Comparison of ENCODE assay signal across 13 mouse cellular contexts in the genomic region with DNA sequence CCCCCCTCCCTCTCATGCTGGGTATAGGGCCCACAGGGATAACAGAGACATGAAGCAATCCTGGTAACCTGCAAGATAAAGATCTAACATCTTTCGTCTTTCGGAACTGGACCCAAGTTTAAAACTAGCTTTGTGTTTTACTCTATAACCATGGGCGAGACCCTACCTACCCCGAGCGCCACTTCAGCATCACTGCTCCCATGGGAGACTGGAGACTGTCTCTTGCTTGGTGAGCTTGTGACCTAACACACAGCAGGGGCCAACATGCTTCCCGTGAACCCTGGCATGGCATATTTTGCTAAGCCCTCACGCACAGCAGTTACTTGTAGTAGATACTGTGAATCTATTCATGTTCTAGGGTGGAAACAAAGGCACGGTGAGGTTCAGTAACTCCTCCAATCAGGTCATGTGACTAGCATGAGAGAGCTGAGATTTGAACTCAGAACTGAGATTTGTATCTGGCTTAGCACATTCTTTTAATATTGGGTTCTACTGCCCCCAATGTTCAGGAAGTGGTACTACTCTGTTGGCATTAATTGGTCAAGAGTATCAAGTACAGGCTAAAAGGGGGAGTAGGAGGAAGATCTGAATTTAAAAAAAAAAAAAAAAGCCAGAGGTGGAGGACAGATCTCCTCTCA. TPM values are rescaled to one million over a fixed set of nuclear protein-coding genes. Genes with fewer than 3 reads are reported as not detected.
DNase-seq lines count a peak whose midpoint lies in the region; ATAC-seq and TF ChIP-seq lines count a peak whose summit lies in the region.
"Had no signal": no experiment of that assay in that cellular context is flagged by ENCODE, and none has a peak within 500 bp of the region (broad histone marks: within the 10 kb centered on the region; RNA-seq: fewer than 3 reads in every experiment).

No protein-coding gene starts in this region.

- peak overlapping the region; percentile 82; the same call in 1 of the 2 replicates for H3K27ac ChIP-seq in left cerebral cortex, adult 2 months
- H3K27ac ChIP-seq in hindbrain, embryonic 14.5 days: no peak overlapping the region
- no peak overlapping the region for H3K27ac ChIP-seq in midbrain, postnatal 0 days (ENCODE audit: low read depth, low read length)

- no peak for ATAC-seq in hindbrain, embryonic 14.5 days (ENCODE audit: low FRiP score)
- ATAC-seq in midbrain, postnatal 0 days (ENCODE audit: low FRiP score): no peak
- no peak for ATAC-seq in inflammation-experienced regulatory T-cells, adult 6 months
- ATAC-seq: Patski had no signal

- peak; percentile 40 for TF ChIP-seq CTCF in left cerebral cortex, adult 2 months (IDR thresholded peaks at IDR 0.05)
- peak; percentile 52 for TF ChIP-seq CTCF in midbrain, postnatal 0 days (IDR thresholded peaks at IDR 0.05)

- H3K4me1 ChIP-seq in hindbrain, embryonic 14.5 days (replicated peaks; ENCODE audit: control insufficient read depth, insufficient read depth, low read length): peaks cover 29% of the 10 kb centered on the region
- H3K4me1 ChIP-seq in midbrain, postnatal 0 days (ENCODE audit: insufficient read depth, low read length): peaks cover 28% of the 10 kb centered on the region

- H3K27me3 ChIP-seq in hindbrain, embryonic 14.5 days (ENCODE audit: control insufficient read depth, insufficient read depth, low read length): no peaks in the 10 kb centered on the region
- no peaks in the 10 kb centered on the region for H3K27me3 ChIP-seq in midbrain, postnatal 0 days (ENCODE audit: insufficient read depth, low read length)
- H3K27me3 ChIP-seq: embryonic facial prominence, embryonic 15.5 days had no signal

- intact Hi-C loops in left cerebral cortex, adult 2 months (cut with DNase I): loop anchor here (2.0 kb wide), 1 partner anchor 65 kb away; a partner anchor contains a TSS

- no peaks in the 10 kb centered on the region for H3K36me3 ChIP-seq in hindbrain, embryonic 14.5 days (replicated peaks; ENCODE audit: control insufficient read depth, insufficient read depth)
- no peaks in the 10 kb centered on the region for H3K36me3 ChIP-seq in midbrain, postnatal 0 days (ENCODE audit: insufficient read depth, low read length)
- H3K36me3 ChIP-seq: embryonic facial prominence, embryonic 15.5 days had no signal

- H3K9me3 ChIP-seq in hindbrain, embryonic 14.5 days (ENCODE audit: control insufficient read depth, low read length): no peaks in the 10 kb centered on the region
- H3K9me3 ChIP-seq in midbrain, postnatal 0 days (ENCODE audit: low read length): no peaks in the 10 kb centered on the region
- H3K9me3 ChIP-seq: embryonic facial prominence, embryonic 15.5 days had no signal

- H3K4me2 ChIP-seq in hindbrain, embryonic 14.5 days (replicated peaks): peak overlapping the region; percentile 74
- peak overlapping the region; percentile 79 for H3K4me2 ChIP-seq in midbrain, postnatal 0 days (ENCODE audit: low read depth, low read length, poor library complexity, severe bottlenecking)

- WGBS in hindbrain, embryonic 14.5 days: 94% methylated on average over 8 of the region's 8 CpGs
- WGBS in midbrain, postnatal 0 days: 91% methylated on average over 8 of the region's 8 CpGs

- peak overlapping the region; percentile 73 for H3K4me3 ChIP-seq in left cerebral cortex, adult 2 months
- peak overlapping the region; percentile 69 for H3K4me3 ChIP-seq in hindbrain, embryonic 14.5 days (replicated peaks; ENCODE audit: low read length)
- peak overlapping the region; percentile 75 for H3K4me3 ChIP-seq in midbrain, postnatal 0 days (ENCODE audit: low read depth, low read length)

- peak; percentile 43 for DNase-seq in cerebellum, adult 8-10 months
- DNase-seq in cerebellum, postnatal 25 days: no peak
- DNase-seq in left cerebral cortex, adult 2 months (ENCODE audit: extremely low spot score in 1 of 2, low spot score in 2 of 2): no peak
- no peak for DNase-seq in left cerebral cortex, adult 18-20 months (ENCODE audit: low spot score in 2 of 2)
- no peak for DNase-seq in hindbrain, embryonic 14.5 days (ENCODE audit: low spot score)
- DNase-seq in midbrain, postnatal 0 days (ENCODE audit: low spot score): no peak
- no peak for DNase-seq in adrenal gland, postnatal 14 days
- DNase-seq: B cell, adult 2 months; gastrocnemius, postnatal 10 days; right cerebral cortex, adult 18-20 months had no signal

- peak overlapping the region; percentile 82; the same call in 1 of the 2 replicates for H3K9ac ChIP-seq in hindbrain, embryonic 14.5 days
- peak overlapping the region; percentile 91; the same call in 1 of the 2 replicates for H3K9ac ChIP-seq in midbrain, postnatal 0 days (replicated peaks; ENCODE audit: low read length, poor library complexity, severe bottlenecking)
- H3K9ac ChIP-seq: embryonic facial prominence, embryonic 15.5 days had no signal

RNA-seq across cellular contexts. Expression of a gene that starts 1.9 kb away (rescaled TPM):
- 100 to 1,000 TPM; 238 to 254 TPM for total RNA-seq in left cerebral cortex, adult 2 months (2021)
- total RNA-seq in left cerebral cortex, adult 18-20 months (2021): 100 to 1,000 TPM; 267 to 274 TPM
- polyA plus RNA-seq in hindbrain, embryonic 14.5 days (2014; fragmentation: Nextera tagmentation; extraction: Ambion mirVana): 6.9 and 8.1 TPM in 2 replicates
- 12.8 and 14.1 TPM in 2 replicates for total RNA-seq in midbrain, postnatal 0 days (2014; rRNA removed)
- 9.1 and 9.4 TPM in 2 replicates for polyA plus RNA-seq in midbrain, postnatal 0 days (2015; fragmentation: Nextera tagmentation; extraction: Ambion mirVana)
- 7.6 and 8.6 TPM in 2 replicates for total RNA-seq in adrenal gland, postnatal 14 days (2021)
- polyA plus RNA-seq in inflammation-experienced regulatory T-cells, adult 6 months (2017; shearing (Covaris generic)): under 1 TPM in 2 of 3 experiments, not detected in 1; 0.09 to 0.60 TPM
- polyA plus RNA-seq: Patski had no signal

RNA-seq across cellular contexts. Expression of a gene that starts 18.8 kb away (rescaled TPM):
- 10 to 100 TPM; 52.1 to 74.9 TPM for total RNA-seq in left cerebral cortex, adult 2 months (2021)
- 10 to 100 TPM; 87.0 to 91.4 TPM for total RNA-seq in left cerebral cortex, adult 18-20 months (2021)
- 0.07 and 0.17 TPM in 2 replicates for polyA plus RNA-seq in hindbrain, embryonic 14.5 days (2014; fragmentation: Nextera tagmentation; extraction: Ambion mirVana)
- total RNA-seq in midbrain, postnatal 0 days (2014; rRNA removed): 0.61 and 0.93 TPM in 2 replicates
- 0.31 and 0.37 TPM in 2 replicates for polyA plus RNA-seq in midbrain, postnatal 0 days (2015; fragmentation: Nextera tagmentation; extraction: Ambion mirVana)
- 0.56 and 0.59 TPM in 2 replicates for total RNA-seq in adrenal gland, postnatal 14 days (2021)
- polyA plus RNA-seq in inflammation-experienced regulatory T-cells, adult 6 months (2017; shearing (Covaris generic)): not detected
- polyA plus RNA-seq: Patski had no signal

RNA-seq across cellular contexts. Expression of a gene that starts 40.5 kb away (rescaled TPM):
- under 1 TPM; 0.41 to 0.98 TPM for total RNA-seq in left cerebral cortex, adult 2 months (2021)
- total RNA-seq in left cerebral cortex, adult 18-20 months (2021): 1 to 10 TPM in 1 of 2 experiments, under 1 TPM in 1; 0.35 to 1.3 TPM
- polyA plus RNA-seq in hindbrain, embryonic 14.5 days (2014; fragmentation: Nextera tagmentation; extraction: Ambion mirVana): 0.25 TPM in 1 of 2 replicates, not detected in the other
- 0.09 TPM in 1 of 2 replicates, not detected in the other for total RNA-seq in midbrain, postnatal 0 days (2014; rRNA removed)
- polyA plus RNA-seq in midbrain, postnatal 0 days (2015; fragmentation: Nextera tagmentation; extraction: Ambion mirVana): 0.23 and 0.44 TPM in 2 replicates
- total RNA-seq in adrenal gland, postnatal 14 days (2021): 1.0 and 3.4 TPM in 2 replicates
- 10 to 100 TPM in 1 of 3 experiments, 1 to 10 TPM in 2; 2.6 to 11.2 (median 6.3) TPM for polyA plus RNA-seq in inflammation-experienced regulatory T-cells, adult 6 months (2017; shearing (Covaris generic))
- polyA plus RNA-seq: Patski had no signal

Comparison
In these comparisons a context has a peak if more than half of its experiments do, and no peak if none do; other contexts are left out.
1. RNA of a gene that starts 1.9 kb away (total RNA-seq): 267 to 274 TPM in left cerebral cortex, adult 18-20 months and 238 to 254 TPM in left cerebral cortex, adult 2 months; 12.8 to 14.1 TPM in midbrain, postnatal 0 days and 7.6 to 8.6 TPM in adrenal gland, postnatal 14 days; every median in the first group is over 10 times any median in the second.
2. RNA of a gene that starts 18.8 kb away (total RNA-seq): 87.0 to 91.4 TPM in left cerebral cortex, adult 18-20 months and 52.1 to 74.9 TPM in left cerebral cortex, adult 2 months; 0.61 to 0.93 TPM in midbrain, postnatal 0 days and 0.56 to 0.59 TPM in adrenal gland, postnatal 14 days; every median in the first group is over 10 times any median in the second.
3. Peak in every context shown above with its lines, with median percentiles within 50 percentile points of each other: H3K4me3 ChIP-seq.